Mouse (Mus musculus) G1E (cell line): ENCODE results near the gene Clic1. TPM values are rescaled to one million over a fixed set of nuclear protein-coding genes. Genes with fewer than 3 reads are reported as not detected.
A peak's percentile ranks its signal among the peaks of the same experiment; 100 is the strongest.

Experiments
- ATAC-seq: 2 replicates; pipeline ENCODE4 v1.8.0; 2016; ENCODE audit warnings: mild to moderate bottlenecking; ENCODE audit not compliant: insufficient number of reproducible peaks, poor library complexity, low FRiP score, severe bottlenecking; ENCODE audit errors: extremely low read depth
- DNase-seq: peaks from one replicate; pipeline ENCODE4 v3.0.0; 2012; ENCODE audit warnings: low spot score
- H3K27me3 ChIP-seq: 2 replicates; pipeline ENCODE4 v1.6.1; 2012; ENCODE audit warnings: mild to moderate bottlenecking, low read length, inconsistent platforms; ENCODE audit not compliant: insufficient read depth
- H3K36me3 ChIP-seq: replicated peaks from 2 replicates; pipeline ENCODE3; 2012; ENCODE audit warnings: mild to moderate bottlenecking, inconsistent platforms
- H3K4me1 ChIP-seq: 2 replicates; pipeline ENCODE4 v1.6.1; 2012; ENCODE audit warnings: low read depth, low read length, inconsistent platforms, mixed read lengths; ENCODE audit not compliant: insufficient read depth
- H3K4me3 ChIP-seq: 2 replicates; pipeline ENCODE4 v1.5.1; 2012; ENCODE audit warnings: low read depth, mild to moderate bottlenecking, inconsistent platforms, low read length, moderate library complexity, mixed read lengths
- H3K9me3 ChIP-seq: replicated peaks from 2 replicates; pipeline ENCODE4 v1.6.1; 2012; ENCODE audit warnings: inconsistent platforms
- CTCF ChIP-seq: IDR thresholded peaks from 2 replicates; pipeline ENCODE4 v1.5.1; 2012; ENCODE audit warnings: low read depth, low read length, inconsistent platforms, mixed read lengths
- GATA1 ChIP-seq: IDR thresholded peaks from 2 replicates; pipeline ENCODE4 v1.6.1; 2012; ENCODE audit warnings: borderline replicate concordance, low read length, inconsistent platforms, mixed read lengths
- GATA2 ChIP-seq: IDR thresholded peaks from 2 replicates; pipeline ENCODE4 v1.6.1; 2012; ENCODE audit warnings: low read depth, low read length, inconsistent platforms, borderline replicate concordance
- POLR2AphosphoS5 ChIP-seq: IDR thresholded peaks from 2 replicates; pipeline ENCODE4 v1.6.1; 2012; ENCODE audit warnings: low read depth, low read length, inconsistent platforms; ENCODE audit not compliant: insufficient replicate concordance
- TAL1 ChIP-seq: conservative IDR thresholded peaks from 2 replicates; pipeline ENCODE4 v1.6.1; 2012; ENCODE audit warnings: low read depth, low read length, inconsistent platforms, mixed read lengths
- polyA plus RNA-seq: library from polyadenylated mRNA; stranded (reverse); fragments of >175 nt; gene quantifications from 2 replicates; pipeline ENCODE4 v1.2.3, GENCODE M21; 2012
- total RNA-seq, 2 experiments: library from RNA; stranded (forward) in 1 of 2; stranded (reverse) in 1 of 2; fragments of 200-1000 nt in 1 of 2; fragments of >200 nt in 1 of 2; fragmentation: Nextera tagmentation in 1 of 2; gene quantifications; 2 replicates each; pipeline ENCODE4 v1.2.3; 2014 to 2017

The Clic1 gene
- total and polyA plus RNA-seq, 3 experiments = 211 to 562 (median 258) TPM

- H3K4me1 ChIP-seq = peaks cover 93% of the 10 kb centered on the region
- H3K36me3 ChIP-seq = peaks cover 54% of the 10 kb centered on the region
- H3K9me3 ChIP-seq = no peaks in the 10 kb centered on the region
- TF ChIP-seq POLR2AphosphoS5 (no peak), GATA2 (no peak), GATA1 (no peak), CTCF (no peak), TAL1 (no peak)
- no peak for DNase-seq
- no peaks in the 10 kb centered on the region for H3K27me3 ChIP-seq
- peak overlapping the region; percentile 66; the same call in 1 of the 2 replicates for H3K4me3 ChIP-seq
- ATAC-seq = no peak
Measured at GRCm38 (mm10) chr17:35023221-35023620, 26.5 kb upstream of the Clic1 start.

DNA sequence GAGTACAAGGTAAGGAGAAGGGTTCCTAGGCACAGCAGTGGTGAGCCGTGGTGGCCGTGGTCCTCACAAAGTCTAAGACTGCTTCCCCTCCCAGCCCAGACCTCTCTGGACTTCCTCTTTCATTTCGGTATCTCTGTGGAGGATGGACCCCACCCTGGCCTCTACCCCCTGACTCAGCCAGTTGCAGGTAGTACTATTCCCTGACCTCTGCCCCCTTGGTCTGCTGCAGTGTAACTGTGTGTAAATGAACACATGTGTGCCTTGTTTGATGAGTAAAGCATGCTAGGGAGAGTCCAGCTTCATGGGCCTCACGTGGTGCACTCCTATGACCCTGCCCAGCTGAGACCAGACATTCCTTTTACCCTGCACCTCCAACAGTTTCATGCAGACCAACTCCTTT is 26.0 kb upstream of the Clic1 start:
- peaks cover 51% of the 10 kb centered on the region for H3K36me3 ChIP-seq
- TF ChIP-seq GATA1 (no peak), POLR2AphosphoS5 (no peak), TAL1 (no peak), CTCF (no peak), GATA2 (no peak)
- no peaks in the 10 kb centered on the region for H3K27me3 ChIP-seq
- peak overlapping the region; percentile 66; the same call in 1 of the 2 replicates for H3K4me3 ChIP-seq
- H3K9me3 ChIP-seq = no peaks in the 10 kb centered on the region
- DNase-seq (no peak), ATAC-seq (no peak)
- H3K4me1 ChIP-seq = peaks cover 94% of the 10 kb centered on the region

GRCm38 (mm10) chr17:35024261-35024660 is 25.5 kb upstream of the Clic1 start:
- H3K36me3 ChIP-seq = peaks cover 54% of the 10 kb centered on the region
- H3K4me1 ChIP-seq = peaks cover 97% of the 10 kb centered on the region
- DNase-seq (no peak), ATAC-seq (no peak)
- TF ChIP-seq GATA1 (no peak), CTCF (no peak), TAL1 (no peak), POLR2AphosphoS5 (no peak), GATA2 (no peak)
- no peaks in the 10 kb centered on the region for H3K9me3 ChIP-seq
- H3K27me3 ChIP-seq = no peaks in the 10 kb centered on the region
- H3K4me3 ChIP-seq = peak overlapping the region; percentile 66; the same call in 1 of the 2 replicates

GRCm38 (mm10) chr17:35024691-35025488 is 24.9 kb upstream of the Clic1 start:
- TF ChIP-seq GATA2 (no peak), CTCF (no peak), POLR2AphosphoS5 (no peak), TAL1 (no peak), GATA1 (no peak)
- no peak for DNase-seq
- peak overlapping the region; percentile 66; the same call in 1 of the 2 replicates for H3K4me3 ChIP-seq
- H3K4me1 ChIP-seq = peaks cover 98% of the 10 kb centered on the region
- H3K27me3 ChIP-seq = no peaks in the 10 kb centered on the region
- no peak for ATAC-seq
- no peaks in the 10 kb centered on the region for H3K9me3 ChIP-seq
- peaks cover 56% of the 10 kb centered on the region for H3K36me3 ChIP-seq

- no peak for TF ChIP-seq CTCF
- TF ChIP-seq TAL1 = no peak
- TF ChIP-seq GATA2 = no peak
- TF ChIP-seq POLR2AphosphoS5 = no peak
- no peak for TF ChIP-seq GATA1
- H3K4me3 ChIP-seq = peak overlapping the region; percentile 78
- ATAC-seq (no peak), DNase-seq (no peak)
- no peaks in the 10 kb centered on the region for H3K9me3 ChIP-seq
- H3K4me1 ChIP-seq = peaks cover 98% of the 10 kb centered on the region
- H3K36me3 ChIP-seq = peaks cover 65% of the 10 kb centered on the region
- H3K27me3 ChIP-seq = no peaks in the 10 kb centered on the region
Measured at GRCm38 (mm10) chr17:35026206-35026605, 23.6 kb upstream of the Clic1 start.

- Histone ChIP-seq H3K4me3 (peak within 1 kb of the TSS; percentile 78), H3K4me1 (peaks cover 98% of the 10 kb centered on the region), H3K9me3 (no peaks in the 10 kb centered on the region), H3K36me3 (peaks cover 68% of the 10 kb centered on the region), H3K27me3 (no peaks in the 10 kb centered on the region)
- TF ChIP-seq GATA1 (no peak), GATA2 (no peak), TAL1 (no peak), POLR2AphosphoS5 (no peak), CTCF (no peak)
- ATAC-seq (peak; percentile 45), DNase-seq (peak; percentile 68)
Measured at GRCm38 (mm10) chr17:35027277-35028068, 22.3 kb upstream of the Clic1 start, which contains the start of gene Sapcd1. Gene Sapcd1 (minus strand): TSS chr17:35028016.
